18 mouse cellular contexts compared by ENCODE assay signal in the genomic region with DNA sequence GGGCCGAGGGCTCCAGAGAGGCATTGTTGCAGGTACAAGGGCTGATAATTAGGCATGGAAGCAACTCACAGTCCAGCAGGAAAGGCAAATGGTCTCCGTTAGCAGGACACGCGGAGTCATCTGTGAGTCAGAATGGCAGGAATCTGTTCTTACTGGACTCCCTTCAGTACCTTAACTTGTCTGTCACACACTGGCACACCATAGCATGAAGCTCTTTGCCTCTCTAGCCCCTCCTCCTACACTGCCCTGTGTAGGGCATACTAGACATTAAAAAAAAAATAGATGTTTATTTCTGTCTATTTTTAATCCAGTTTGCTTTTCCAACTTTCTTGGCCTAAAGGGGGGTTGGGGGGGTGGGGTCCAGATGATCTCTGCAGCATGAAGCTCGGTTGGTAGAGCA.
A peak's percentile ranks its signal among the peaks of the same experiment; 100 is the strongest.
DNase-seq lines count a peak whose midpoint lies in the region; ATAC-seq and TF ChIP-seq lines count a peak whose summit lies in the region.
"Had no signal": no experiment of that assay in that cellular context is flagged by ENCODE, and none has a peak within 500 bp of the region (broad histone marks: within the 10 kb centered on the region; RNA-seq: fewer than 3 reads in every experiment).

No protein-coding gene starts in this region.

- ATAC-seq in forebrain, embryonic 11.5 days (replicated peaks; ENCODE audit: low FRiP score): peak; percentile 57
- no peak for ATAC-seq in forebrain, postnatal 0 days
- peak; percentile 51; the same call in 1 of the 2 replicates for ATAC-seq in hindbrain, embryonic 11.5 days (ENCODE audit: low FRiP score)
- no peak; the same call in 1 of the 2 replicates for ATAC-seq in limb, embryonic 12.5 days (ENCODE audit: insufficient number of reproducible peaks, insufficient read depth, low FRiP score, low TSS enrichment, low read depth)
- ATAC-seq: inflammation-experienced regulatory T-cells, adult 6 months had no signal

- H3K27me3 ChIP-seq in forebrain, embryonic 11.5 days (ENCODE audit: control insufficient read depth, insufficient read depth, low read length): peaks cover 67% of the 10 kb centered on the region
- H3K27me3 ChIP-seq in forebrain, postnatal 0 days (ENCODE audit: insufficient read depth, low read length): peaks cover 82% of the 10 kb centered on the region
- H3K27me3 ChIP-seq in hindbrain, embryonic 11.5 days (ENCODE audit: control insufficient read depth, insufficient read depth, low read length): no peaks in the 10 kb centered on the region
- 0 out of 2 replicates have a peak, but pooled peaks cover 3% of the 10 kb centered on the region for H3K27me3 ChIP-seq in limb, embryonic 12.5 days
- H3K27me3 ChIP-seq: limb, embryonic 15.5 days had no signal

- H3K4me1 ChIP-seq in forebrain, embryonic 11.5 days (replicated peaks; ENCODE audit: control insufficient read depth, insufficient read depth, low read length): peaks cover 2% of the 10 kb centered on the region; the same call in 1 of the 2 replicates
- H3K4me1 ChIP-seq in forebrain, postnatal 0 days (ENCODE audit: insufficient read depth): no peaks in the 10 kb centered on the region
- 0 out of 2 replicates have a peak, but pooled peaks cover 2% of the 10 kb centered on the region for H3K4me1 ChIP-seq in hindbrain, embryonic 11.5 days (replicated peaks; ENCODE audit: control insufficient read depth, insufficient read depth, low read length)
- peaks cover 28% of the 10 kb centered on the region for H3K4me1 ChIP-seq in limb, embryonic 12.5 days (replicated peaks)
- H3K4me1 ChIP-seq: limb, embryonic 15.5 days had no signal

- H3K9ac ChIP-seq in forebrain, embryonic 11.5 days (ENCODE audit: low read length): no peak overlapping the region
- no peak overlapping the region for H3K9ac ChIP-seq in forebrain, postnatal 0 days
- no peak overlapping the region for H3K9ac ChIP-seq in hindbrain, embryonic 11.5 days (ENCODE audit: low read depth, low read length)
- H3K9ac ChIP-seq in limb, embryonic 12.5 days (replicated peaks): no peak overlapping the region
- H3K9ac ChIP-seq: limb, embryonic 15.5 days had no signal

- no peaks in the 10 kb centered on the region for H3K9me3 ChIP-seq in forebrain, embryonic 11.5 days (ENCODE audit: control insufficient read depth, low read length)
- no peaks in the 10 kb centered on the region for H3K9me3 ChIP-seq in forebrain, postnatal 0 days (ENCODE audit: low read length)
- H3K9me3 ChIP-seq in hindbrain, embryonic 11.5 days (ENCODE audit: control insufficient read depth, low read length): no peaks in the 10 kb centered on the region
- no peaks in the 10 kb centered on the region for H3K9me3 ChIP-seq in limb, embryonic 12.5 days
- H3K9me3 ChIP-seq: limb, embryonic 15.5 days had no signal

- DNase-seq in forebrain, embryonic 11.5 days (ENCODE audit: low spot score): no peak
- no peak for DNase-seq in forebrain, postnatal 0 days
- peak; percentile 24 for DNase-seq in NIH3T3 (ENCODE audit: low read depth)
- DNase-seq in hindbrain, embryonic 11.5 days (ENCODE audit: low spot score): no peak
- DNase-seq in adrenal gland, postnatal 10 days: no peak
- no peak for DNase-seq in lung, postnatal 10 days
- no peak for DNase-seq in urinary bladder, postnatal 10 days (ENCODE audit: low spot score)
- DNase-seq: adrenal gland, postnatal 14 days; B cell, adult 2 months; cerebellum, adult 2 months; heart, postnatal 10 days; kidney, adult 9 months; kidney, postnatal 4 days; right cerebral cortex, postnatal 25 days had no signal

- WGBS in forebrain, embryonic 11.5 days: 22% methylated on average over 5 of the region's 5 CpGs
- 22% methylated on average over 5 of the region's 5 CpGs for WGBS in forebrain, postnatal 0 days
- WGBS in hindbrain, embryonic 11.5 days: 37% methylated on average over 5 of the region's 5 CpGs
- WGBS in limb, embryonic 12.5 days: 26% methylated on average over 5 of the region's 5 CpGs

- H3K4me2 ChIP-seq in forebrain, embryonic 11.5 days (ENCODE audit: low read depth, low read length, severe bottlenecking): no peak overlapping the region
- H3K4me2 ChIP-seq in forebrain, postnatal 0 days (ENCODE audit: low read depth): no peak overlapping the region
- no peak overlapping the region for H3K4me2 ChIP-seq in hindbrain, embryonic 11.5 days (replicated peaks; ENCODE audit: low read depth, low read length)
- 0 out of 2 replicates have a peak overlapping the region, but pooled peaks have one; percentile 4 for H3K4me2 ChIP-seq in limb, embryonic 12.5 days
- H3K4me2 ChIP-seq: limb, embryonic 15.5 days had no signal

- no peak overlapping the region for H3K4me3 ChIP-seq in forebrain, embryonic 11.5 days (ENCODE audit: low read depth, low read length)
- H3K4me3 ChIP-seq in forebrain, postnatal 0 days (ENCODE audit: low read depth, low read length): no peak overlapping the region
- no peak overlapping the region for H3K4me3 ChIP-seq in hindbrain, embryonic 11.5 days (ENCODE audit: low read depth, low read length)
- no peak overlapping the region for H3K4me3 ChIP-seq in limb, embryonic 12.5 days (replicated peaks)
- H3K4me3 ChIP-seq: limb, embryonic 15.5 days had no signal

- H3K27ac ChIP-seq in forebrain, embryonic 11.5 days (ENCODE audit: low read depth, low read length): no peak overlapping the region
- H3K27ac ChIP-seq in forebrain, postnatal 0 days (ENCODE audit: low read depth, low read length): no peak overlapping the region
- H3K27ac ChIP-seq in hindbrain, embryonic 11.5 days (ENCODE audit: low read depth, low read length): no peak overlapping the region
- H3K27ac ChIP-seq in limb, embryonic 12.5 days: no peak overlapping the region
- H3K27ac ChIP-seq: limb, embryonic 15.5 days; stomach, postnatal 0 days had no signal

- no peaks in the 10 kb centered on the region for H3K36me3 ChIP-seq in forebrain, embryonic 11.5 days (ENCODE audit: control insufficient read depth, insufficient read depth, low read length)
- H3K36me3 ChIP-seq in forebrain, postnatal 0 days (ENCODE audit: insufficient read depth): no peaks in the 10 kb centered on the region
- no peaks in the 10 kb centered on the region for H3K36me3 ChIP-seq in hindbrain, embryonic 11.5 days (ENCODE audit: control insufficient read depth, insufficient read depth, low read length)
- 0 out of 2 replicates have a peak, but pooled peaks cover 3% of the 10 kb centered on the region for H3K36me3 ChIP-seq in limb, embryonic 12.5 days
- H3K36me3 ChIP-seq: limb, embryonic 15.5 days had no signal

- TF ChIP-seq CTCF in forebrain, postnatal 0 days (IDR thresholded peaks at IDR 0.05; ENCODE audit: low read depth): no peak

Comparison
In these comparisons a context has a peak if more than half of its experiments do, and no peak if none do; other contexts are left out.
1. ATAC-seq: peak in forebrain, embryonic 11.5 days (single experiment) and hindbrain, embryonic 11.5 days (single experiment); none in forebrain, postnatal 0 days (single experiment) and limb, embryonic 12.5 days (single experiment).